Comparison of ENCODE assay signal across 24 mouse cellular contexts in the genomic region with DNA sequence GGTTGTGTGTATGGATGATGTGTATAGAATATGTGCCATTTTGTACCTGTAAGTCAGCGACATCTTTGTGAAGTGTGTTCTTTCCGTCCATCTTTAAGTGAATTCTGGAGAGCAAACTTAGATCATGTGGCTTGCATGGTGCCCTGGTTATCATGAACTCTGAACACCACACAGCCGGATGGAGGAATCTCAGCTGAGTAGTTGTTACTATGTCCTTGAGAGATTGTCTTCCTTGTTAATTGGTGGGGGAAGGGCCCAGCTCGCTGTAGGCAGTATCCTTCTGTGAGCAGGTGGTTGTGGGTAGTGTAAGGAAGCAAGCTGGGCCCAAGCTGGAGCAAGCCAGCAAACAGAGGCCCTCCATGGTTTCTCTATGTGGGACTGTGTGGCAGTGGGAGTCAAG.
A peak's percentile ranks its signal among the peaks of the same experiment; 100 is the strongest.
DNase-seq lines count a peak whose midpoint lies in the region; ATAC-seq and TF ChIP-seq lines count a peak whose summit lies in the region.
"Had no signal": no experiment of that assay in that cellular context is flagged by ENCODE, and none has a peak within 500 bp of the region (broad histone marks: within the 10 kb centered on the region; RNA-seq: fewer than 3 reads in every experiment).

No protein-coding gene starts in this region.

- no peaks in the 10 kb centered on the region for H3K36me3 ChIP-seq in forebrain, embryonic 10.5 days (replicated peaks)
- H3K36me3 ChIP-seq in forebrain, embryonic 15.5 days: no peaks in the 10 kb centered on the region
- H3K36me3 ChIP-seq in intestine, embryonic 15.5 days: no peaks in the 10 kb centered on the region
- H3K36me3 ChIP-seq in intestine, postnatal 0 days (ENCODE audit: control insufficient read depth, insufficient read depth): no peaks in the 10 kb centered on the region
- H3K36me3 ChIP-seq: embryonic facial prominence, embryonic 13.5 days; embryonic facial prominence, embryonic 15.5 days; G1E had no signal

- peaks cover 79% of the 10 kb centered on the region for H3K27me3 ChIP-seq in forebrain, embryonic 10.5 days (ENCODE audit: poor library complexity, severe bottlenecking)
- H3K27me3 ChIP-seq in forebrain, embryonic 15.5 days: no peaks in the 10 kb centered on the region
- H3K27me3 ChIP-seq in intestine, embryonic 15.5 days (replicated peaks): no peaks in the 10 kb centered on the region
- H3K27me3 ChIP-seq in intestine, postnatal 0 days (replicated peaks; ENCODE audit: control insufficient read depth, insufficient read depth, low read length): no peaks in the 10 kb centered on the region
- H3K27me3 ChIP-seq: CH12.LX; embryonic facial prominence, embryonic 13.5 days; embryonic facial prominence, embryonic 15.5 days; Patski had no signal

- no peak for DNase-seq in forebrain, embryonic 10.5 days (ENCODE audit: extremely low spot score, low spot score)
- no peak for DNase-seq in spleen, adult 12 weeks (ENCODE audit: low spot score)
- DNase-seq: adrenal gland, adult 8-10 months; adrenal gland, postnatal 14 days; adrenal gland, postnatal 36 days; B cell, adult 2 months; cerebellum, adult 11-12 months; cerebellum, adult 2 months; cerebellum, adult 9-10 months; cerebellum, postnatal 10 days; cerebellum, postnatal 25 days had no signal

- ATAC-seq in forebrain, embryonic 15.5 days (replicated peaks): no peak
- peak; percentile 55; the same call in 1 of the 2 replicates for ATAC-seq in intestine, embryonic 15.5 days
- no peak for ATAC-seq in intestine, postnatal 0 days
- ATAC-seq: activated CD4-positive, CD25-positive, alpha-beta regulatory T cell, adult 4 months; CD4-positive, CD25-positive, alpha-beta regulatory T cell, adult 4 months; forebrain, embryonic 13.5 days; forebrain, embryonic 16.5 days; Patski had no signal

- peaks cover 37% of the 10 kb centered on the region for H3K4me1 ChIP-seq in forebrain, embryonic 10.5 days
- H3K4me1 ChIP-seq in forebrain, embryonic 15.5 days: peaks cover 7% of the 10 kb centered on the region
- H3K4me1 ChIP-seq in intestine, embryonic 15.5 days (replicated peaks): 0 out of 2 replicates have a peak, but pooled peaks cover 3% of the 10 kb centered on the region
- no peaks in the 10 kb centered on the region for H3K4me1 ChIP-seq in intestine, postnatal 0 days (replicated peaks; ENCODE audit: control insufficient read depth, insufficient read depth, low read length)
- H3K4me1 ChIP-seq: embryonic facial prominence, embryonic 15.5 days had no signal

- no peak for TF ChIP-seq CTCF in intestine, postnatal 0 days (IDR thresholded peaks at IDR 0.05; ENCODE audit: low read depth)

- H3K9me3 ChIP-seq in forebrain, embryonic 10.5 days: no peaks in the 10 kb centered on the region
- H3K9me3 ChIP-seq in forebrain, embryonic 15.5 days: no peaks in the 10 kb centered on the region
- no peaks in the 10 kb centered on the region for H3K9me3 ChIP-seq in intestine, embryonic 15.5 days
- H3K9me3 ChIP-seq in intestine, postnatal 0 days (ENCODE audit: control insufficient read depth): no peaks in the 10 kb centered on the region
- H3K9me3 ChIP-seq: embryonic facial prominence, embryonic 13.5 days; embryonic facial prominence, embryonic 15.5 days; forebrain, embryonic 13.5 days; G1E had no signal

- H3K4me3 ChIP-seq in forebrain, embryonic 10.5 days: no peak overlapping the region
- no peak overlapping the region for H3K4me3 ChIP-seq in forebrain, embryonic 15.5 days
- H3K4me3 ChIP-seq in intestine, embryonic 15.5 days (replicated peaks): no peak overlapping the region
- H3K4me3 ChIP-seq in intestine, postnatal 0 days (ENCODE audit: low read depth, low read length): no peak overlapping the region
- H3K4me3 ChIP-seq: embryonic facial prominence, embryonic 13.5 days; embryonic facial prominence, embryonic 15.5 days; erythroblast, embryonic 14.5 days; forebrain, embryonic 13.5 days had no signal

- H3K27ac ChIP-seq in forebrain, embryonic 10.5 days: 0 out of 2 replicates have a peak overlapping the region, but pooled peaks have one; percentile 20
- H3K27ac ChIP-seq in forebrain, embryonic 15.5 days (replicated peaks): no peak overlapping the region
- H3K27ac ChIP-seq in intestine, embryonic 15.5 days: no peak overlapping the region
- H3K27ac ChIP-seq in intestine, postnatal 0 days (ENCODE audit: low read depth, low read length): no peak overlapping the region
- H3K27ac ChIP-seq: embryonic facial prominence, embryonic 13.5 days; embryonic facial prominence, embryonic 15.5 days; forebrain, embryonic 13.5 days had no signal

- no peak overlapping the region for H3K9ac ChIP-seq in forebrain, embryonic 15.5 days (replicated peaks)
- H3K9ac ChIP-seq in intestine, embryonic 15.5 days: no peak overlapping the region
- H3K9ac ChIP-seq in intestine, postnatal 0 days (ENCODE audit: low read depth, low read length): no peak overlapping the region
- H3K9ac ChIP-seq: embryonic facial prominence, embryonic 13.5 days; embryonic facial prominence, embryonic 15.5 days; forebrain, embryonic 13.5 days had no signal

- H3K4me2 ChIP-seq in forebrain, embryonic 15.5 days (replicated peaks): no peak overlapping the region
- H3K4me2 ChIP-seq in intestine, embryonic 15.5 days (replicated peaks): no peak overlapping the region
- H3K4me2 ChIP-seq in intestine, postnatal 0 days (replicated peaks; ENCODE audit: low read depth): no peak overlapping the region
- H3K4me2 ChIP-seq: embryonic facial prominence, embryonic 13.5 days; embryonic facial prominence, embryonic 15.5 days; forebrain, embryonic 13.5 days had no signal

- 78% methylated on average over 4 of the region's 4 CpGs for WGBS in forebrain, embryonic 10.5 days
- WGBS in forebrain, embryonic 15.5 days: 76% methylated on average over 4 of the region's 4 CpGs
- 62% methylated on average over 4 of the region's 4 CpGs for WGBS in intestine, embryonic 15.5 days
- WGBS in intestine, postnatal 0 days: 49% methylated on average over 4 of the region's 4 CpGs
